Mouse (Mus musculus) stomach, embryonic 15.5 days (tissue): Measurements from ENCODE around the gene Cyp21a1. TPM values are rescaled to one million over a fixed set of nuclear protein-coding genes. Genes with fewer than 3 reads are reported as not detected.

Experiments
- microRNA-seq: library from miRNA; unstranded; fragments of <30 nt; microRNA quantifications from one replicate; pipeline ENCODE4, GENCODE M21; 2016
- polyA plus RNA-seq: library from polyadenylated mRNA; unstranded; fragments of >200 nt; fragmentation: Nextera tagmentation; extraction: Ambion mirVana; gene quantifications from 2 replicates; pipeline ENCODE4 v1.2.1, GENCODE M21; 2015

Cyp21a1 gene
- polyA plus RNA-seq, 1 experiment from 2014 or later = 1.7 TPM

Small RNA genes lying within 50 kb of the gene (microRNA-seq; reads per million reads assigned to microRNA genes)
- not detected for gene Gm27471
- not detected for gene Mir6970
- gene Mir6971 = 1.2 reads per million

Other genes starting within 250 kb of the Cyp21a1 start
- 5.8 and 7.9 TPM in 2 replicates for gene Notch4, start 240.3 kb downstream of the Cyp21a1 start, polyA plus RNA-seq
- 10.2 and 11.9 TPM in 2 replicates for gene Gpsm3, start 214.8 kb downstream of the Cyp21a1 start, polyA plus RNA-seq
- gene Pbx2, start 213.3 kb downstream of the Cyp21a1 start, polyA plus RNA-seq = 8.5 and 9.2 TPM in 2 replicates
- 3.1 and 3.5 TPM in 2 replicates for gene Ager, start 206.7 kb downstream of the Cyp21a1 start, polyA plus RNA-seq
- 130 and 142 TPM in 2 replicates for gene Rnf5, start 200.9 kb downstream of the Cyp21a1 start, polyA plus RNA-seq
- gene Agpat1, start 200.3 kb downstream of the Cyp21a1 start, polyA plus RNA-seq = 49.3 and 50.8 TPM in 2 replicates
- gene Egfl8, start 188.6 kb downstream of the Cyp21a1 start, polyA plus RNA-seq = 3.7 and 3.8 TPM in 2 replicates
- 23.7 and 26.2 TPM in 2 replicates for gene Ppt2, start 176.1 kb downstream of the Cyp21a1 start, polyA plus RNA-seq
- 0.35 and 0.63 TPM in 2 replicates for gene Prrt1, start 175.0 kb downstream of the Cyp21a1 start, polyA plus RNA-seq
- 14.0 and 14.5 TPM in 2 replicates for gene Fkbpl, start 159.8 kb downstream of the Cyp21a1 start, polyA plus RNA-seq
- 72.0 and 76.7 TPM in 2 replicates for gene Atf6b, start 157.4 kb downstream of the Cyp21a1 start, polyA plus RNA-seq
- 0.97 and 1.4 TPM in 2 replicates for gene Tnxb, start 134.0 kb downstream of the Cyp21a1 start, polyA plus RNA-seq
- gene C4b, start 60.7 kb downstream of the Cyp21a1 start, polyA plus RNA-seq = 0.44 and 0.65 TPM in 2 replicates
- gene Stk19, start 32.4 kb upstream of the Cyp21a1 start, polyA plus RNA-seq = 25.7 and 26.5 TPM in 2 replicates
- 52.9 and 53.1 TPM in 2 replicates for gene Dxo, start 32.5 kb upstream of the Cyp21a1 start, polyA plus RNA-seq
- gene Skiv2l, start 45.6 kb upstream of the Cyp21a1 start, polyA plus RNA-seq = 39.5 and 48.8 TPM in 2 replicates
- 87.8 and 103 TPM in 2 replicates for gene Nelfe, start 45.8 kb upstream of the Cyp21a1 start, polyA plus RNA-seq
- 20.8 and 30.4 TPM in 2 replicates for gene Cfb, start 58.0 kb upstream of the Cyp21a1 start, polyA plus RNA-seq
- gene Zbtb12, start 74.9 kb upstream of the Cyp21a1 start, polyA plus RNA-seq = 2.7 and 3.0 TPM in 2 replicates
- gene Gm20547, start 77.5 kb upstream of the Cyp21a1 start, polyA plus RNA-seq = not detected in 2 replicates
- gene C2, start 93.7 kb upstream of the Cyp21a1 start, polyA plus RNA-seq = 4.4 and 6.2 TPM in 2 replicates
- gene Ehmt2, start 93.9 kb upstream of the Cyp21a1 start, polyA plus RNA-seq = 70.0 and 74.5 TPM in 2 replicates
- gene Slc44a4, start 109.9 kb upstream of the Cyp21a1 start, polyA plus RNA-seq = 15.2 and 17.9 TPM in 2 replicates
- gene Neu1, start 126.7 kb upstream of the Cyp21a1 start, polyA plus RNA-seq = 36.9 and 44.5 TPM in 2 replicates
- gene Hspa1b, start 154.7 kb upstream of the Cyp21a1 start, polyA plus RNA-seq = 0.34 and 0.90 TPM in 2 replicates
- not detected in 2 replicates for gene Gm20481, start 165.4 kb upstream of the Cyp21a1 start, polyA plus RNA-seq
- gene Hspa1a, start 167.6 kb upstream of the Cyp21a1 start, polyA plus RNA-seq = 9.9 and 12.1 TPM in 2 replicates
- gene Hspa1l, start 168.1 kb upstream of the Cyp21a1 start, polyA plus RNA-seq = 0.49 and 0.89 TPM in 2 replicates
- gene Lsm2, start 177.3 kb upstream of the Cyp21a1 start, polyA plus RNA-seq = 175 and 182 TPM in 2 replicates
- gene Vars, start 196.4 kb upstream of the Cyp21a1 start, polyA plus RNA-seq = 119 and 124 TPM in 2 replicates
- gene Vwa7, start 212.0 kb upstream of the Cyp21a1 start, polyA plus RNA-seq = 0.31 TPM in 2 replicates
- gene Sapcd1, start 223.5 kb upstream of the Cyp21a1 start, polyA plus RNA-seq = 13.2 and 14.8 TPM in 2 replicates
- 3.8 and 4.8 TPM in 2 replicates for gene Msh5, start 242.2 kb upstream of the Cyp21a1 start, polyA plus RNA-seq
- 361 and 363 TPM in 2 replicates for gene Clic1, start 245.4 kb upstream of the Cyp21a1 start, polyA plus RNA-seq